Mouse (Mus musculus): ENCODE data around the gene Col6a6. TPM values are rescaled to one million over a fixed set of nuclear protein-coding genes. Genes with fewer than 3 reads are reported as not detected.

Gene Col6a6
- polyA plus RNA-seq, 1 experiment: 0.23 TPM

GRCm38 (mm10) chr9:105808920-105809505 lies 18.9 kb downstream of the Col6a6 start:
- no peak overlapping the region for H3K27ac ChIP-seq (ENCODE audit: insufficient read depth, low read length)
- no peak overlapping the region for H3K4me3 ChIP-seq (ENCODE audit: insufficient read depth, low read length)
- TF ChIP-seq POLR2A (IDR thresholded peaks at IDR 0.05; ENCODE audit: extremely low read depth, insufficient read depth, low read length): no peak
- no peak for TF ChIP-seq CTCF (IDR thresholded peaks at IDR 0.05; ENCODE audit: extremely low read depth, insufficient read depth, low read length)
- H3K4me1 ChIP-seq (ENCODE audit: control insufficient read depth, insufficient read depth, low read length): no peaks in the 10 kb centered on the region

- no peaks in the 10 kb centered on the region for H3K4me1 ChIP-seq (ENCODE audit: control insufficient read depth, insufficient read depth, low read length)
- H3K4me3 ChIP-seq (ENCODE audit: insufficient read depth, low read length): no peak overlapping the region
- H3K27ac ChIP-seq (ENCODE audit: insufficient read depth, low read length): no peak overlapping the region
- TF ChIP-seq POLR2A (IDR thresholded peaks at IDR 0.05; ENCODE audit: extremely low read depth, insufficient read depth, low read length) (no peak), CTCF (IDR thresholded peaks at IDR 0.05; ENCODE audit: extremely low read depth, insufficient read depth, low read length) (no peak)
Observed at GRCm38 (mm10) chr9:105803416-105803815, 24.5 kb downstream of the Col6a6 start.

- TF ChIP-seq CTCF (IDR thresholded peaks at IDR 0.05; ENCODE audit: extremely low read depth, insufficient read depth, low read length): no peak
- Histone ChIP-seq H3K27ac (ENCODE audit: insufficient read depth, low read length) (no peak overlapping the region), H3K4me3 (ENCODE audit: insufficient read depth, low read length) (no peak overlapping the region), H3K4me1 (ENCODE audit: control insufficient read depth, insufficient read depth, low read length) (no peaks in the 10 kb centered on the region)
Observed at GRCm38 (mm10) chr9:105801463-105801862, 26.5 kb downstream of the Col6a6 start.

GRCm38 (mm10) chr9:105800286-105800685 lies 27.7 kb downstream of the Col6a6 start:
- no peak overlapping the region for H3K27ac ChIP-seq (ENCODE audit: insufficient read depth, low read length)

GRCm38 (mm10) chr9:105796137-105796536 lies 31.8 kb downstream of the Col6a6 start:
- Histone ChIP-seq H3K4me1 (ENCODE audit: control insufficient read depth, insufficient read depth, low read length) (no peaks in the 10 kb centered on the region), H3K4me3 (ENCODE audit: insufficient read depth, low read length) (no peak overlapping the region), H3K27ac (ENCODE audit: insufficient read depth, low read length) (no peak overlapping the region)
- no peak for TF ChIP-seq POLR2A (IDR thresholded peaks at IDR 0.05; ENCODE audit: extremely low read depth, insufficient read depth, low read length)
- TF ChIP-seq CTCF (IDR thresholded peaks at IDR 0.05; ENCODE audit: extremely low read depth, insufficient read depth, low read length): no peak

More at GRCm38 (mm10) chr9:105800286-105800685, 27.7 kb downstream of the Col6a6 start:
- no peak overlapping the region for H3K4me3 ChIP-seq (ENCODE audit: insufficient read depth, low read length)
- no peaks in the 10 kb centered on the region for H3K4me1 ChIP-seq (ENCODE audit: control insufficient read depth, insufficient read depth, low read length)
- no peak for TF ChIP-seq CTCF (IDR thresholded peaks at IDR 0.05; ENCODE audit: extremely low read depth, insufficient read depth, low read length)
- TF ChIP-seq POLR2A (IDR thresholded peaks at IDR 0.05; ENCODE audit: extremely low read depth, insufficient read depth, low read length): no peak

GRCm38 (mm10) chr9:105794965-105795364 lies 33.0 kb downstream of the Col6a6 start:
- TF ChIP-seq POLR2A (IDR thresholded peaks at IDR 0.05; ENCODE audit: extremely low read depth, insufficient read depth, low read length) (no peak), CTCF (IDR thresholded peaks at IDR 0.05; ENCODE audit: extremely low read depth, insufficient read depth, low read length) (no peak)
- no peaks in the 10 kb centered on the region for H3K4me1 ChIP-seq (ENCODE audit: control insufficient read depth, insufficient read depth, low read length)
- H3K4me3 ChIP-seq (ENCODE audit: insufficient read depth, low read length): no peak overlapping the region
- H3K27ac ChIP-seq (ENCODE audit: insufficient read depth, low read length): no peak overlapping the region

- no peak overlapping the region for H3K27ac ChIP-seq (ENCODE audit: insufficient read depth, low read length)
- TF ChIP-seq CTCF (IDR thresholded peaks at IDR 0.05; ENCODE audit: extremely low read depth, insufficient read depth, low read length): no peak
- no peak for TF ChIP-seq POLR2A (IDR thresholded peaks at IDR 0.05; ENCODE audit: extremely low read depth, insufficient read depth, low read length)
- H3K4me1 ChIP-seq (ENCODE audit: control insufficient read depth, insufficient read depth, low read length): no peaks in the 10 kb centered on the region; the same call in 1 of the 2 replicates
- no peak overlapping the region for H3K4me3 ChIP-seq (ENCODE audit: insufficient read depth, low read length)
Observed at GRCm38 (mm10) chr9:105791810-105792209, 36.1 kb downstream of the Col6a6 start.

GRCm38 (mm10) chr9:105788203-105788602 lies 39.8 kb downstream of the Col6a6 start:
- TF ChIP-seq CTCF (IDR thresholded peaks at IDR 0.05; ENCODE audit: extremely low read depth, insufficient read depth, low read length) (no peak), POLR2A (IDR thresholded peaks at IDR 0.05; ENCODE audit: extremely low read depth, insufficient read depth, low read length) (no peak)
- no peak overlapping the region for H3K4me3 ChIP-seq (ENCODE audit: insufficient read depth, low read length)
- H3K4me1 ChIP-seq (ENCODE audit: control insufficient read depth, insufficient read depth, low read length): no peaks in the 10 kb centered on the region; the same call in 1 of the 2 replicates
- H3K27ac ChIP-seq (ENCODE audit: insufficient read depth, low read length): no peak overlapping the region

GRCm38 (mm10) chr9:105787800-105788199 lies 40.2 kb downstream of the Col6a6 start:
- H3K4me1 ChIP-seq (ENCODE audit: control insufficient read depth, insufficient read depth, low read length): no peaks in the 10 kb centered on the region; the same call in 1 of the 2 replicates
- no peak overlapping the region for H3K4me3 ChIP-seq (ENCODE audit: insufficient read depth, low read length)
- no peak for TF ChIP-seq CTCF (IDR thresholded peaks at IDR 0.05; ENCODE audit: extremely low read depth, insufficient read depth, low read length)
- no peak for TF ChIP-seq POLR2A (IDR thresholded peaks at IDR 0.05; ENCODE audit: extremely low read depth, insufficient read depth, low read length)
- no peak overlapping the region for H3K27ac ChIP-seq (ENCODE audit: insufficient read depth, low read length)

- no peak overlapping the region for H3K27ac ChIP-seq (ENCODE audit: insufficient read depth, low read length)
- TF ChIP-seq CTCF (IDR thresholded peaks at IDR 0.05; ENCODE audit: extremely low read depth, insufficient read depth, low read length): no peak
- no peak for TF ChIP-seq POLR2A (IDR thresholded peaks at IDR 0.05; ENCODE audit: extremely low read depth, insufficient read depth, low read length)
- H3K4me3 ChIP-seq (ENCODE audit: insufficient read depth, low read length): no peak overlapping the region
- no peaks in the 10 kb centered on the region; the same call in 1 of the 2 replicates for H3K4me1 ChIP-seq (ENCODE audit: control insufficient read depth, insufficient read depth, low read length)
Observed at GRCm38 (mm10) chr9:105784026-105784425, 43.9 kb downstream of the Col6a6 start.

Data from cortical plate, adult 2 months (tissue).